Mouse (Mus musculus): ENCODE data around the gene Myf5.

GRCm38 (mm10) chr10:107486770-107487169 lies 836 bp upstream of the Myf5 start:
- TF ChIP-seq CTCF (IDR thresholded peaks at IDR 0.05; ENCODE audit: insufficient read depth, low read length) (no peak), POLR2A (IDR thresholded peaks at IDR 0.05; ENCODE audit: borderline replicate concordance, extremely low read depth, low read depth, low read length) (no peak)

Measured in lung, adult 2 months (tissue).